Mouse (Mus musculus): Measurements from ENCODE around the gene Tpst2.

DNA sequence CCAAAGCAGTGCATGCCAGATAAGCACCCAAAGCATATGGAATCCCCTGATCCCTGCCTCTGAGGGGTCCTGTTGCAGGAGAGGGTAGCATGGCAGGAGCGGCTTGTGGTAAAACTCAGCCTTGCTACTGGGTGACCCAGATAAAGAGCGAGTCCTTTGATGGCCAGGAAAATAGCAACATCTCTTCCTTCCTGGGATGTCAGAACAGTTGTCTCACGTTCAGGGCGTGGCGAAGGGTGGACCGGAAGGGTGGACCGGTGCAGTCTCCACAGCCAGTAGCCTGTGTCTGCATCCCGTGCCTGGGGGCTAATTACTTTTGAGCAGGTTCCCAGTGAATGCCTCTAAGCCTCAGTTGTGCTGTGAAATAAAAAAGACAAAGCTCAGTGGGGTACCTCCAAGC lies 23.3 kb upstream of the Tpst2 start:
- no peak for TF ChIP-seq CTCF (IDR thresholded peaks at IDR 0.05; ENCODE audit: borderline replicate concordance, insufficient read depth, low read length)
- TF ChIP-seq POLR2A (IDR thresholded peaks at IDR 0.05; ENCODE audit: low read depth, low read length): no peak

Data from embryonic fibroblast, embryonic 13.5 days (primary cell).